Mouse (Mus musculus) forebrain, embryonic 15.5 days (tissue): ENCODE data around the gene Olfr1040. TPM values are rescaled to one million over a fixed set of nuclear protein-coding genes. Genes with fewer than 3 reads are reported as not detected.
"Not testable (repeated sequence)": the region's sequence is repeated elsewhere in the genome, so short reads cannot be mapped to it uniquely, and the experiment has no call there.

ENCODE experiments used
- ATAC-seq: fragments of 200-750 bp; cut with Nextera tagmentation; replicated peaks from 2 replicates; pipeline ENCODE4 v1.8.0; 2017; ENCODE audit warnings: mild to moderate bottlenecking, moderate TSS enrichment, moderate library complexity
- H3K27ac ChIP-seq: fragments of 300-500 bp; sonication (generic); replicated peaks from 2 replicates; pipeline ENCODE4 v1.5.1; 2015; ENCODE audit warnings: mild to moderate bottlenecking, inconsistent platforms
- H3K27me3 ChIP-seq: fragments of 300-500 bp; sonication (generic); 2 replicates; pipeline ENCODE4 v1.6.1; 2015; ENCODE audit warnings: inconsistent platforms
- H3K36me3 ChIP-seq: fragments of 300-500 bp; sonication (generic); 2 replicates; pipeline ENCODE4 v1.6.1; 2015; ENCODE audit warnings: mild to moderate bottlenecking, inconsistent platforms
- H3K4me1 ChIP-seq: fragments of 300-500 bp; sonication (generic); 2 replicates; pipeline ENCODE4 v1.6.1; 2015; ENCODE audit warnings: inconsistent platforms
- H3K4me2 ChIP-seq: fragments of 300-500 bp; sonication (generic); replicated peaks from 2 replicates; pipeline ENCODE4 v1.6.1; 2015; ENCODE audit warnings: mild to moderate bottlenecking, inconsistent platforms
- H3K4me3 ChIP-seq: fragments of 300-500 bp; sonication (generic); 2 replicates; pipeline ENCODE4 v1.5.1; 2015; ENCODE audit warnings: mild to moderate bottlenecking, inconsistent platforms
- H3K9ac ChIP-seq: fragments of 300-500 bp; sonication (generic); replicated peaks from 2 replicates; pipeline ENCODE4 v1.6.1; 2015; ENCODE audit warnings: mild to moderate bottlenecking, inconsistent platforms
- H3K9me3 ChIP-seq: fragments of 300-500 bp; sonication (generic); 2 replicates; pipeline ENCODE4 v1.6.1; 2016; ENCODE audit warnings: inconsistent platforms
- WGBS: fragments of 180-500 bp; shearing (Covaris S2); methylation state at CpG from one replicate; pipeline ENCODE4 v1.1.7; 2015; ENCODE audit warnings: mixed read lengths; 5-methylcytosine and 5-hydroxymethylcytosine counted together
- polyA plus RNA-seq: library from polyadenylated mRNA; unstranded; fragments of >200 nt; fragmentation: Nextera tagmentation; extraction: Ambion mirVana; gene quantifications from 2 replicates; pipeline ENCODE4 v1.2.1, GENCODE M21; 2015

The Olfr1040 gene
- not detected in 2 replicates for polyA plus RNA-seq

- no peak for ATAC-seq
- Histone ChIP-seq H3K27me3 (no peaks in the 10 kb centered on the region), H3K9ac (no peak within 1 kb of the TSS), H3K27ac (no peak within 1 kb of the TSS), H3K4me1 (no peaks in the 10 kb centered on the region), H3K9me3 (no peaks in the 10 kb centered on the region), H3K4me3 (no peak within 1 kb of the TSS), H3K4me2 (no peak within 1 kb of the TSS), H3K36me3 (no peaks in the 10 kb centered on the region)
- WGBS, result 89% methylated on average over 1 of the region's 1 CpGs
Measured at GRCm38 (mm10) chr2:86146632-86147031, at the start of gene Olfr1040. Gene Olfr1040 (minus strand): TSS chr2:86146732.

GRCm38 (mm10) chr2:86195863-86196262 is 49.3 kb upstream of the Olfr1040 start:
- H3K27ac ChIP-seq, result no peak overlapping the region
- no peak overlapping the region for H3K4me3 ChIP-seq
- no peak overlapping the region for H3K4me2 ChIP-seq
- ATAC-seq, result no peak
- no peaks in the 10 kb centered on the region for H3K36me3 ChIP-seq
- H3K9me3 ChIP-seq, result no peaks in the 10 kb centered on the region
- WGBS, result 54% methylated on average over 1 of the region's 1 CpGs
- H3K27me3 ChIP-seq, result no peaks in the 10 kb centered on the region
- no peak overlapping the region for H3K9ac ChIP-seq
- no peaks in the 10 kb centered on the region for H3K4me1 ChIP-seq

DNA sequence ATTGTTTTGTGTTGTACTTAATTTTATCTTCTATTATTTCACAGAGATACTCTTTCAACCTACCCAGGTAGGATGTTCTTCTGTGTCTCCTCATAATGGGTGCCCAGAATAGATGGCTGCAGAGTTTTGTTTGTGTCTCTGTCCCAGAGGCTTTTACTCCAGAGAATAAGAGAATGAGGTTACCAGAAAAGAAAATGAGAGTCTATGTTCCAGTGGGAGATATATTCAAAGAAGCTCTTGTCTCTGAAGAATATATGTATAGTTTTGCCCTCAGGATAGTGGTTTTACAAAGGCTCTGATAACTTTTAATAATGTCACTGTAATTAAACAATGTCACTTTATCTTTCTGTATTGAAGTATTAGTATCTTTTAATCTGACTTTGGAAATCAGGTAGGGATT is 39.1 kb upstream of the Olfr1040 start, which contains the start of gene Olfr52:
Gene Olfr52 (minus strand): TSS at position 101 of the 400 bp plus-strand sequence.
- Histone ChIP-seq H3K27ac (no peak within 1 kb of the TSS), H3K4me1 (no peaks in the 10 kb centered on the region), H3K27me3 (no peaks in the 10 kb centered on the region), H3K4me3 (no peak within 1 kb of the TSS), H3K9ac (no peak within 1 kb of the TSS), H3K4me2 (no peak within 1 kb of the TSS), H3K36me3 (no peaks in the 10 kb centered on the region), H3K9me3 (no peaks in the 10 kb centered on the region)
- ATAC-seq, result no peak

DNA sequence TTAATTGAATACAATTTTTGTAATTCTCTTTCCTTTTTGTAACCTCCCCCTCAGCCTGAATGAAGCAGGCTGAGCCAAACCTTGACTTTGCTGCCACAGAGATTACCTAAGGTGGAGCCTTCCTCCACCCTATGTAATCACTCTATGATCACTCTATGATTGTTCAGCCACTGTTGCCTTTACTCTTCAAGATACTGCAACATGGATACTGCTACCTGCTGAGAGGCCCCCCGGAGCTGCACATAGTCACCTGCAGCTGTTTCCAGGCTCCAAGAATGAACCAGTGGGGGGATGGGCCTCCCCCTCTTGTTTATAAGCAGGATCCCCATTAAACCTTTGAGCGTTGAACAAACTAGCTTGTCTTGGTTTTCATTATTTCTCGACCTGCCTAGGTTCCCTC is 33.4 kb upstream of the Olfr1040 start:
- WGBS, result 80% methylated on average over 3 of the region's 3 CpGs
- no peaks in the 10 kb centered on the region for H3K9me3 ChIP-seq
- no peaks in the 10 kb centered on the region for H3K4me1 ChIP-seq
- H3K4me2 ChIP-seq, result no peak overlapping the region
- H3K27ac ChIP-seq, result no peak overlapping the region
- no peaks in the 10 kb centered on the region for H3K36me3 ChIP-seq
- no peak overlapping the region for H3K4me3 ChIP-seq
- ATAC-seq, result no peak
- no peaks in the 10 kb centered on the region for H3K27me3 ChIP-seq
- no peak overlapping the region for H3K9ac ChIP-seq

- H3K4me2 ChIP-seq, result no peak within 1 kb of the TSS
Measured at GRCm38 (mm10) chr2:86177720-86178119, 31.2 kb upstream of the Olfr1040 start, which contains the start of gene Olfr1044. Gene Olfr1044 (minus strand): TSS chr2:86177820.

DNA sequence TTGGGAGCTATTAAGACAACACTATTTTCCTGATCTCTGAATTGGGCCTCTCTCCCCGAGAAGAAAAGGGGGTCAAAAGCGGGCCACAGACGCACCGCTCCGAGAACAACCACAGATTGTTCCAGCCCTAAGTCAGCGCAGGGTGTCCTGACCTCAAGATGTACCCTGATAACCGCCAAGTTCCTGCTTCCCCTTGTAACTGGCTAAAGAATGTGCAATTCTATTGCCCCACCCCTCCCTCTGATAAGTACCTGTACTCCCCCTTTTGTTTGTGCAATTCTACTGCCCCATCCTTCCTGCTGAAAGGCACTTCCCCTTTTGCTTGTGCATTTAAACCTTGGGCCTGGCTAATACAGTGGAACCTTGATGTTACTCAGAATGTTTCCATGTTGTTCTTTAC is 28.9 kb upstream of the Olfr1040 start:
- not testable (repeated sequence) for H3K36me3 ChIP-seq, H3K4me2 ChIP-seq, H3K27ac ChIP-seq, H3K9ac ChIP-seq, ATAC-seq, H3K4me1 ChIP-seq, H3K4me3 ChIP-seq, H3K9me3 ChIP-seq, H3K27me3 ChIP-seq
- WGBS, result 88% methylated on average over 7 of the region's 7 CpGs

More at GRCm38 (mm10) chr2:86177720-86178119, 31.2 kb upstream of the Olfr1040 start, which contains the start of gene Olfr1044:
- H3K36me3 ChIP-seq, result no peaks in the 10 kb centered on the region
- H3K27me3 ChIP-seq, result no peaks in the 10 kb centered on the region
- H3K4me1 ChIP-seq, result no peaks in the 10 kb centered on the region
- no peak for ATAC-seq
- H3K27ac ChIP-seq, result no peak within 1 kb of the TSS
- no peak within 1 kb of the TSS for H3K4me3 ChIP-seq
- H3K9ac ChIP-seq, result no peak within 1 kb of the TSS
- H3K9me3 ChIP-seq, result no peaks in the 10 kb centered on the region

GRCm38 (mm10) chr2:86167422-86167821 is 20.9 kb upstream of the Olfr1040 start, which contains the start of gene Olfr1043:
Gene Olfr1043 (minus strand): TSS chr2:86167522.
- no peaks in the 10 kb centered on the region for H3K9me3 ChIP-seq
- H3K4me3 ChIP-seq, result no peak within 1 kb of the TSS
- no peaks in the 10 kb centered on the region for H3K27me3 ChIP-seq
- H3K4me2 ChIP-seq, result no peak within 1 kb of the TSS
- no peak for ATAC-seq
- H3K4me1 ChIP-seq, result no peaks in the 10 kb centered on the region
- no peak within 1 kb of the TSS for H3K27ac ChIP-seq
- H3K36me3 ChIP-seq, result no peaks in the 10 kb centered on the region
- 90% methylated on average over 2 of the region's 2 CpGs for WGBS
- H3K9ac ChIP-seq, result no peak within 1 kb of the TSS

DNA sequence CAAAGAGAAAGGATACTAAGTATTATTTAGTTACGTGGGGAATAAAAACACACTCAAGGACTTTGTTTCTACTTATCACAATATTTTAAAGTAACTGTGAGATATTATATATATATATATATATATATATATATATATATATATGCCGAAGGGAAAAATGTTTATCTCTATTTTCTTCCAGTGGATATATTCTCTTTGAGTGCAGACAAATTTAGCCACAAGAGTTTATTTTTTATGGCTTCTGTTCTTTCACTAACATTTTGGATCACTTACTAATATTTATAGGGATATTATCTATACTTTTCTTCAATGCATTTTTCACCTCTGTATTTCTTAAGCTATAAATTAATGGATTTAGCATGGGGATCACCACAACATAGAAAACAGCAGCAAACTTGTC is 15.2 kb upstream of the Olfr1040 start, which contains the start of gene Olfr1042:
Gene Olfr1042 (minus strand): TSS at position 101 of the 400 bp plus-strand sequence.
- no peaks in the 10 kb centered on the region for H3K27me3 ChIP-seq
- H3K27ac ChIP-seq, result no peak within 1 kb of the TSS
- no peak within 1 kb of the TSS for H3K4me3 ChIP-seq
- no peak within 1 kb of the TSS for H3K4me2 ChIP-seq
- no peak for ATAC-seq
- no peaks in the 10 kb centered on the region for H3K9me3 ChIP-seq
- WGBS, result 83% methylated on average over 2 of the region's 2 CpGs
- no peaks in the 10 kb centered on the region for H3K4me1 ChIP-seq
- H3K36me3 ChIP-seq, result no peaks in the 10 kb centered on the region
- no peak within 1 kb of the TSS for H3K9ac ChIP-seq

- ATAC-seq, result no peak
- Histone ChIP-seq H3K27me3 (no peaks in the 10 kb centered on the region), H3K9ac (no peak within 1 kb of the TSS), H3K36me3 (no peaks in the 10 kb centered on the region), H3K27ac (no peak within 1 kb of the TSS), H3K4me1 (no peaks in the 10 kb centered on the region), H3K9me3 (no peaks in the 10 kb centered on the region), H3K4me3 (no peak within 1 kb of the TSS), H3K4me2 (no peak within 1 kb of the TSS)
- 94% methylated on average over 1 of the region's 1 CpGs for WGBS
Measured at GRCm38 (mm10) chr2:86135828-86136227, 10.7 kb downstream of the Olfr1040 start, which contains the start of gene Olfr1039. Gene Olfr1039 (minus strand): TSS chr2:86135928.

Other genes with a start within 250 kb of the Olfr1040 start
- gene Olfr1024, start 241.7 kb downstream of the Olfr1040 start, polyA plus RNA-seq, result not detected in 2 replicates
- gene Olfr1025-ps1, start 231.5 kb downstream of the Olfr1040 start, polyA plus RNA-seq, result not detected in 2 replicates
- not detected in 2 replicates for gene Olfr1026, start 225.2 kb downstream of the Olfr1040 start, polyA plus RNA-seq
- gene Olfr1028, start 196.3 kb downstream of the Olfr1040 start, polyA plus RNA-seq, result not detected in 2 replicates
- not detected in 2 replicates for gene Olfr1029, start 172.8 kb downstream of the Olfr1040 start, polyA plus RNA-seq
- not detected in 2 replicates for gene Olfr1030, start 167.5 kb downstream of the Olfr1040 start, polyA plus RNA-seq
- not detected in 2 replicates for gene Olfr1031, start 156.4 kb downstream of the Olfr1040 start, polyA plus RNA-seq
- not detected in 2 replicates for gene Olfr1032, start 141.2 kb downstream of the Olfr1040 start, polyA plus RNA-seq
- gene Olfr1033, start 126.1 kb downstream of the Olfr1040 start, polyA plus RNA-seq, result not detected in 2 replicates
- gene Olfr1034, start 100.9 kb downstream of the Olfr1040 start, polyA plus RNA-seq, result not detected in 2 replicates
- gene Olfr1036, start 72.7 kb downstream of the Olfr1040 start, polyA plus RNA-seq, result not detected in 2 replicates
- not detected in 2 replicates for gene Olfr1037, start 59.3 kb downstream of the Olfr1040 start, polyA plus RNA-seq
- not detected in 2 replicates for gene Olfr1039, start 10.8 kb downstream of the Olfr1040 start, polyA plus RNA-seq
- gene Olfr1042, start 15.1 kb upstream of the Olfr1040 start, polyA plus RNA-seq, result not detected in 2 replicates
- not detected in 2 replicates for gene Olfr1043, start 20.8 kb upstream of the Olfr1040 start, polyA plus RNA-seq
- gene Olfr1044, start 31.1 kb upstream of the Olfr1040 start, polyA plus RNA-seq, result not detected in 2 replicates
- gene Olfr52, start 39.0 kb upstream of the Olfr1040 start, polyA plus RNA-seq, result not detected in 2 replicates
- gene Olfr1045, start 56.3 kb upstream of the Olfr1040 start, polyA plus RNA-seq, result not detected in 2 replicates
- gene Olfr1046, start 72.6 kb upstream of the Olfr1040 start, polyA plus RNA-seq, result not detected in 2 replicates
- gene Olfr1047, start 84.7 kb upstream of the Olfr1040 start, polyA plus RNA-seq, result not detected in 2 replicates
- not detected in 2 replicates for gene Olfr1048, start 93.6 kb upstream of the Olfr1040 start, polyA plus RNA-seq
- gene Olfr1049, start 111.6 kb upstream of the Olfr1040 start, polyA plus RNA-seq, result not detected in 2 replicates
- not detected in 2 replicates for gene Olfr1051, start 132.4 kb upstream of the Olfr1040 start, polyA plus RNA-seq
- not detected in 2 replicates for gene Olfr1052, start 145.7 kb upstream of the Olfr1040 start, polyA plus RNA-seq
- gene Olfr1053, start 168.6 kb upstream of the Olfr1040 start, polyA plus RNA-seq, result not detected in 2 replicates
- gene Olfr1054, start 188.7 kb upstream of the Olfr1040 start, polyA plus RNA-seq, result not detected in 2 replicates
- gene Olfr1055, start 203.6 kb upstream of the Olfr1040 start, polyA plus RNA-seq, result not detected in 2 replicates
- gene Olfr1056, start 215.7 kb upstream of the Olfr1040 start, polyA plus RNA-seq, result not detected in 2 replicates
- gene Olfr1057, start 231.7 kb upstream of the Olfr1040 start, polyA plus RNA-seq, result not detected in 2 replicates
- not detected in 2 replicates for gene Olfr1058, start 241.8 kb upstream of the Olfr1040 start, polyA plus RNA-seq